Mouse (Mus musculus): ENCODE results near the gene Rif1. TPM values are rescaled to one million over a fixed set of nuclear protein-coding genes. Genes with fewer than 3 reads are reported as not detected.

The Rif1 gene
- polyA plus RNA-seq, 1 experiment from 2014 or later: 60.0 TPM

DNA sequence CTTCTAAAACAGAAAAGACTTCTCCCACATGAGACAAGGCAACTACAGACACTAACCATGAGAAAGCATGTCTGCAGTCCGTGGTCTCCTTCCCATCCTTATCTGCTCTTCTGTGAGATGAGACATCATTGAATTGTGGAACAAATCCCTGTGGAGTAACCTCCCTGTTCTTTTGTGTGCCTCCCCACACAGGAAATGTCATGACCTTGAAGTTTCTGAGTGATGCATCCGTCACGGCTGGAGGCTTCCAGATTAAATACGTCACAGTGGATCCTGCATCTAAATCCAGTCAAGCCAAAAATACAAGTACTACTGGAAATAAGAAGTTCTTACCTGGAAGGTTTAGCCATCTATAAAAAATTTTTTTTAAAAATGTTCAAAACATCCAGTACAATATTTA is 17.0 kb upstream of the Rif1 start:
- no peak overlapping the region for H3K9ac ChIP-seq (ENCODE audit: low read length)
- no peak overlapping the region for H3K4me3 ChIP-seq (ENCODE audit: low read depth, low read length)
- H3K4me2 ChIP-seq (ENCODE audit: low read depth, severe bottlenecking): no peak overlapping the region
- no peaks in the 10 kb centered on the region for H3K27me3 ChIP-seq (ENCODE audit: control insufficient read depth, insufficient read depth, low read length)
- WGBS: 72% methylated on average over 4 of the region's 4 CpGs
- H3K36me3 ChIP-seq (ENCODE audit: control insufficient read depth, insufficient read depth, low read length): no peaks in the 10 kb centered on the region
- ATAC-seq (ENCODE audit: insufficient number of reproducible peaks, low FRiP score, low TSS enrichment, low read depth) (no peak), DNase-seq (ENCODE audit: low spot score) (no peak)
- no peaks in the 10 kb centered on the region for H3K4me1 ChIP-seq (ENCODE audit: control insufficient read depth, insufficient read depth, low read length)
- H3K27ac ChIP-seq (replicated peaks; ENCODE audit: low read depth, low read length): no peak overlapping the region
- H3K9me3 ChIP-seq (ENCODE audit: control insufficient read depth, low read length): no peaks in the 10 kb centered on the region

DNA sequence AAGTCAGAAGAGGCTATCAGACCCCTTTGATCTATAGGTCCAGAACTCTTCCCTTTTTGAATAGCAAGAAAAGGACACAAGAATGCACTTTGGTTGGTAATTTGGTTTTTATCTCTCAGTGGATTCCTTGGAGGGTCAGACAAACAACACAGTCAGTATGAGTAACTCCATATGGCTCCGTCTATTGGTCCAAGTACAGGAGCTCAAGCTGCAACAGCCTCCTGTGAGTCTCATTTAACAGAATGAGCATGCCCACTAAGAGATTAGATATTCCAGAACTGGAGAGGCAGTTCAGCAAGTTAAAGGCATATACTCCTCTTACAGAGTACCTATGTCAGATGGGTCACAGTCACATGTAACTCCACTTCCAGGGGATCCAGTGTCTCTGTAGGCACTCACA is 15.5 kb upstream of the Rif1 start:
- Histone ChIP-seq H3K27me3 (ENCODE audit: control insufficient read depth, insufficient read depth, low read length) (no peaks in the 10 kb centered on the region), H3K9ac (ENCODE audit: low read length) (no peak overlapping the region), H3K4me2 (ENCODE audit: low read depth, severe bottlenecking) (no peak overlapping the region), H3K4me3 (ENCODE audit: low read depth, low read length) (no peak overlapping the region), H3K36me3 (ENCODE audit: control insufficient read depth, insufficient read depth, low read length) (no peaks in the 10 kb centered on the region), H3K27ac (replicated peaks; ENCODE audit: low read depth, low read length) (no peak overlapping the region), H3K4me1 (ENCODE audit: control insufficient read depth, insufficient read depth, low read length) (no peaks in the 10 kb centered on the region), H3K9me3 (ENCODE audit: control insufficient read depth, low read length) (no peaks in the 10 kb centered on the region)
- DNase-seq (ENCODE audit: low spot score) (no peak), ATAC-seq (ENCODE audit: insufficient number of reproducible peaks, low FRiP score, low TSS enrichment, low read depth) (no peak)
- 78% methylated on average over 1 of the region's 1 CpGs for WGBS

DNA sequence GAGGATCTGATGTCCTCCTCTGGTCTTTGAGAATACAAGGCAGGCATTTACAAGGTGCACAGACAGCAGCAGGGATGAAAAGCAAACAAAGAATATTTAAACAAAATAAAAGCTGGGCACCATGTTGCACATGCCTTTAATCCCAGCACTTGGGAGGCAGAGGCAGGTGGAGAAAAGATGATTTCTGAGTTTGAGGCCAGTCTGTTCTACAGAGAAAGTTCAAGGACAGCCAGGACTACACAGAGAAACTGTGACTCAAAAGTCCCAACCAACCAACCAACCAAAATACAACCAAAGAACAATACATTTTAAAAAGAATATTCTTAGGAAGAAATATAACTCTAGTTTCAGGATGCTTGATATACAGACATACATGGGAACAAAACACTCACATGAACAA is 15.0 kb upstream of the Rif1 start:
- no peak overlapping the region for H3K27ac ChIP-seq (replicated peaks; ENCODE audit: low read depth, low read length)
- DNase-seq (ENCODE audit: low spot score): no peak
- no peak overlapping the region for H3K4me2 ChIP-seq (ENCODE audit: low read depth, severe bottlenecking)
- no peaks in the 10 kb centered on the region for H3K27me3 ChIP-seq (ENCODE audit: control insufficient read depth, insufficient read depth, low read length)
- no peak for ATAC-seq (ENCODE audit: insufficient number of reproducible peaks, low FRiP score, low TSS enrichment, low read depth)
- no peak overlapping the region for H3K9ac ChIP-seq (ENCODE audit: low read length)
- H3K4me1 ChIP-seq (ENCODE audit: control insufficient read depth, insufficient read depth, low read length): no peaks in the 10 kb centered on the region
- H3K9me3 ChIP-seq (ENCODE audit: control insufficient read depth, low read length): no peaks in the 10 kb centered on the region
- no peak overlapping the region for H3K4me3 ChIP-seq (ENCODE audit: low read depth, low read length)
- H3K36me3 ChIP-seq (ENCODE audit: control insufficient read depth, insufficient read depth, low read length): no peaks in the 10 kb centered on the region

DNA sequence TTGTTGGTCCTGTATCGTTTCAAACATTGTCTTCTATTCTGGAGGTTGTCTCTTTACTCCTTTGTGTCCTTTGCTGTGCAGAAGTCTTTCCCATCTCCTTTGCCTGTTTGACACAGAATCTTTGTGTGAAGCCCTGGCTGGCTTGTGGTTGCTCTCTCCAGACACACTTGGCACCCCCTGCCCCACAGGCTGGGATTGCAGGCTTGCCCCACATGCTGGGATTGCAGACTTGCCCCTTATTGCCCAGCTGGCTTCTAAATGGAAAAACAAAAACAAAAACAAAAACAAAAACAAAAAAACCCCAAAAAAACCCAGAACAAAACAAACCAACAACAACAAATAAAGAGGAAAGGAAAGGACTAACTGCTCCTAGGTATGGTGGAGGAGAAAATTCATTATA is 4.0 kb upstream of the Rif1 start:
- no peak overlapping the region for H3K4me2 ChIP-seq (ENCODE audit: low read depth, severe bottlenecking)
- no peak overlapping the region for H3K27ac ChIP-seq (replicated peaks; ENCODE audit: low read depth, low read length)
- H3K4me3 ChIP-seq (ENCODE audit: low read depth, low read length): no peak overlapping the region
- H3K27me3 ChIP-seq (ENCODE audit: control insufficient read depth, insufficient read depth, low read length): no peaks in the 10 kb centered on the region
- WGBS: 91% methylated on average over 1 of the region's 1 CpGs
- H3K4me1 ChIP-seq (ENCODE audit: control insufficient read depth, insufficient read depth, low read length): 0 out of 2 replicates have a peak, but pooled peaks cover 3% of the 10 kb centered on the region
- no peaks in the 10 kb centered on the region for H3K36me3 ChIP-seq (ENCODE audit: control insufficient read depth, insufficient read depth, low read length)
- H3K9me3 ChIP-seq (ENCODE audit: control insufficient read depth, low read length): no peaks in the 10 kb centered on the region
- no peak for DNase-seq (ENCODE audit: low spot score)
- H3K9ac ChIP-seq (ENCODE audit: low read length): no peak overlapping the region
- no peak for ATAC-seq (ENCODE audit: insufficient number of reproducible peaks, low FRiP score, low TSS enrichment, low read depth)

DNA sequence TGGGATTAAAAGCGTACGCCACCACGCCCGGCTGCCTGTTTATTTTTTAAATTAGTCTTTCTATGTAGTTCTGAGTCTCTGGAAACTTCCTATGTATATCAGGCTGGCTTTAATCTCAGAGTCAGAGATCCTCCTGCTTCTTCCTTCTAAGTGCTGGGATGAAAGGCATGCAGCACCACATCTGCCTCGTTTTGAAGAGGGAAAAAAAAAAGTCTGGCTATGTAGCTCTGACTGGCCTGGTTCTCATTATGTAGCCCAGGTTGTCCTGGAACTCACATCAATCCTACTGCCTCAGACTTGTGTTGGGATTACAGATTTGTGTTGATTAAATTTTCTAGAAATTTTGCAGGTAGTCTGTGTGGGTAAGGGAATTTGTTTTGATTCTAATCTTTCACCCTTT is 1.8 kb upstream of the Rif1 start:
- H3K4me3 ChIP-seq (ENCODE audit: low read depth, low read length): no peak overlapping the region
- no peak overlapping the region for H3K27ac ChIP-seq (replicated peaks; ENCODE audit: low read depth, low read length)
- WGBS: 84% methylated on average over 5 of the region's 5 CpGs
- no peak overlapping the region for H3K4me2 ChIP-seq (ENCODE audit: low read depth, severe bottlenecking)
- 0 out of 2 replicates have a peak, but pooled peaks cover 3% of the 10 kb centered on the region for H3K4me1 ChIP-seq (ENCODE audit: control insufficient read depth, insufficient read depth, low read length)
- peaks cover 7% of the 10 kb centered on the region; the same call in 1 of the 2 replicates for H3K36me3 ChIP-seq (ENCODE audit: control insufficient read depth, insufficient read depth, low read length)
- H3K27me3 ChIP-seq (ENCODE audit: control insufficient read depth, insufficient read depth, low read length): no peaks in the 10 kb centered on the region
- H3K9me3 ChIP-seq (ENCODE audit: control insufficient read depth, low read length): no peaks in the 10 kb centered on the region
- ATAC-seq (ENCODE audit: insufficient number of reproducible peaks, low FRiP score, low TSS enrichment, low read depth) (no peak), DNase-seq (ENCODE audit: low spot score) (no peak)
- no peak overlapping the region for H3K9ac ChIP-seq (ENCODE audit: low read length)

DNA sequence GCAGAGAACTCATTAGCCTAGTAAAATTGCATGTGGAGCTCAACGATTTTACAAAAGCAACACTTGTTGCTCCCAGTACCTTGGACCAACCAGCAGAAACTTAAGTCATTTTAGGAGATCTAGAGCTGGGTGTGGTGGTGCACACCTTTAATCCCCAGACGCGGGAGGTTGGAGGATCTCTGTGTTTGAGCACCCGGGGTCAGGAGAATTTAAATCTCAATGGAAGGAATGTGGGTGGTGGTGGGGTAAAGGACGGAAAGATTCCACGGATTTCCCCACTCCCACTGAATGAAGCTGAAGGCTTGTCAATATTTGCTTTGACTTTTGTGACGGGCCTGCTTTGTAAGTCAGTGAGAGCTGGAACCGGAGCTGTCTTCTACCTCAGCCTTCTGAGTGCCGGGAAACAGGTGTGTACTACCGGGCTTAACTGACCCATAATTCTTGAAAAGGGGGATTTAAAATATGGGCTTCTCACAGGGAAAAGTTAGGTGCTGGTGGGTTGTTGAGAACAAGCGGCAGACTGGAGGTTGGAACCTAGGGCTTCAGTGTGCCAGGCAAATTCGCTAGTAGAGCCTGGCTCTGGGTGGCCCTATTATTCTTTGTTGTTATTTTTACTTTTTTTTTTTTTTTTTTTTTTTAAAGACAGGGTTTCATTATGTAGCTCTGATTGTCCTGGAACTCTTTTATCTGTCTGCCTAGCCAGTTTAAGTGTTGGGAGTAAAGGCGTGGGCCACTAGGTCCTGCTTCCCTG is 1.2 kb upstream of the Rif1 start:
- no peak for DNase-seq (ENCODE audit: low spot score)
- H3K4me2 ChIP-seq (ENCODE audit: low read depth, severe bottlenecking): peak overlapping the region; percentile 61; the same call in 1 of the 2 replicates
- peaks cover 10% of the 10 kb centered on the region; the same call in 1 of the 2 replicates for H3K36me3 ChIP-seq (ENCODE audit: control insufficient read depth, insufficient read depth, low read length)

DNA sequence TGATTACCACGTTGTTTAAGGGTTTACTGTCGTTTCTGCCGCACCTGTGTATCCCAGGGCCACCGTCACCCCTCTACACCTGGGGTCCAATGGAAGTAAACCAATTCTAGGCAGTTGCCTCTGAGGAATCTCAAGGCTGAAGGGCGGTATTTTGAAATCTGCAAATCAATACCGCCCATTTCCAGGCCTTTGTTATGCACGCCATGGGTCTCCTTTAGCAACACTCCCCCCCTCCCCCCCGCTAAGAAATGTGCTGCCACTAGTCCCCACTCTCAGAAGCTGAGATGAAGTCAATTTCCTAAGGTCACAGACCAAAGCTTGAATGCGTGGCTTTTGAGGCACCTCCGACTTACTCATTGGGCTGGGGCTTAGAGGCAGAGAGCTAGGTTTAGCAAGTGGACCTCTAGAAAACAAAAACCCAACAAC is 554 bp upstream of the Rif1 start:
- ATAC-seq (ENCODE audit: insufficient number of reproducible peaks, low FRiP score, low TSS enrichment, low read depth): peak; percentile 45
- 4% methylated on average over 10 of the region's 10 CpGs for WGBS
- H3K27ac ChIP-seq (replicated peaks; ENCODE audit: low read depth, low read length): peak overlapping the region; percentile 45; the same call in 1 of the 2 replicates

More for the DNA sequence above, 1.2 kb upstream of the Rif1 start:
- Histone ChIP-seq H3K4me1 (ENCODE audit: control insufficient read depth, insufficient read depth, low read length) (0 out of 2 replicates have a peak, but pooled peaks cover 3% of the 10 kb centered on the region), H3K27me3 (ENCODE audit: control insufficient read depth, insufficient read depth, low read length) (no peaks in the 10 kb centered on the region), H3K9ac (ENCODE audit: low read length) (peak overlapping the region; percentile 97; the same call in 1 of the 2 replicates), H3K4me3 (ENCODE audit: low read depth, low read length) (no peak overlapping the region), H3K9me3 (ENCODE audit: control insufficient read depth, low read length) (no peaks in the 10 kb centered on the region), H3K27ac (replicated peaks; ENCODE audit: low read depth, low read length) (no peak overlapping the region; the same call in 1 of the 2 replicates)
- 46% methylated on average over 13 of the region's 13 CpGs for WGBS
- ATAC-seq (ENCODE audit: insufficient number of reproducible peaks, low FRiP score, low TSS enrichment, low read depth): no peak

DNA sequence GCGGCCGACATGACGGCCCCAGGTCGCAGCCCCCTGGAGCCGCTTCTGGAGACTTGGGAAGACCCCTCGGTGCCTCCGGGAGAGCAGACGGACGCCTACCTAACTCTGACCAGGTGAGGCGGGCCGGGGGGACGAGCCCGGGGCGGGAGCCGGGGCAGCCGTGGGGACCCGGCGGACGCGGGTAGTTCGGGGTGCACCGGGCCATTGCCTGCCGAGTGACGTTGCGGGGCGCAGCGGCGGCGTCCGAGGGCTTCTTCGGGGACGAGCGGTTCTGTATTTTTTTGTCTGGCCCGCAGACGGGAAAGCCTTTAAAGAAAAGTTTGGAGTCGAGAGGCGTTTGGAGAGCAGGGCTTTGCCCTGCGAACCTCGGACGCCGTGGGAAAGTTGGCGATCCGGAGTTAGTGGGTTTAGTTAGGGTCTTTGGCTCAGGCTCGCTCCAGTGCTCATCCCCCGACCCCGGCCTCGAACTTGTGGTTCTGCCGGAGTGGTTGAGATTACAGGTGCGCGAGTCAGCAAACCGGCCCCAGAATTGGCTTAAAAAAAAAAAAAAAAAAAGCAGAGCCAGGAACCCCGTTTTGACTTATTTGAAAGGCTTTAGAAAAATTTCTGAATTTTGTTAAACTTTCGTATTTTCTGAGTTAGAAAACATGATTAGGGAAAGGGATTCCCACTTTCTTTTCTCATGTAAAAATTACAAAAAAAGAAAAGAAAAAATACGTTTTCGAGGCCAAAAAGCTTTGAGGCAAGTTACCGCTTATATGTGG is 691 bp downstream of the Rif1 start:
- peak overlapping the region; percentile 86 for H3K4me3 ChIP-seq (ENCODE audit: low read depth, low read length)
- 1% methylated on average over 56 of the region's 56 CpGs for WGBS
- no peak for DNase-seq (ENCODE audit: low spot score)

More for the DNA sequence above, 554 bp upstream of the Rif1 start:
- no peak for DNase-seq (ENCODE audit: low spot score)
- H3K36me3 ChIP-seq (ENCODE audit: control insufficient read depth, insufficient read depth, low read length): peaks cover 10% of the 10 kb centered on the region; the same call in 1 of the 2 replicates
- H3K27me3 ChIP-seq (ENCODE audit: control insufficient read depth, insufficient read depth, low read length): no peaks in the 10 kb centered on the region
- peak overlapping the region; percentile 97 for H3K9ac ChIP-seq (ENCODE audit: low read length)
- H3K4me1 ChIP-seq (ENCODE audit: control insufficient read depth, insufficient read depth, low read length): 0 out of 2 replicates have a peak, but pooled peaks cover 3% of the 10 kb centered on the region
- H3K9me3 ChIP-seq (ENCODE audit: control insufficient read depth, low read length): no peaks in the 10 kb centered on the region
- peak overlapping the region; percentile 61 for H3K4me2 ChIP-seq (ENCODE audit: low read depth, severe bottlenecking)
- H3K4me3 ChIP-seq (ENCODE audit: low read depth, low read length): peak overlapping the region; percentile 86

More for the DNA sequence above, 691 bp downstream of the Rif1 start:
- Histone ChIP-seq H3K27ac (replicated peaks; ENCODE audit: low read depth, low read length) (peak overlapping the region; percentile 91), H3K4me2 (ENCODE audit: low read depth, severe bottlenecking) (peak overlapping the region; percentile 61), H3K4me1 (ENCODE audit: control insufficient read depth, insufficient read depth, low read length) (0 out of 2 replicates have a peak, but pooled peaks cover 3% of the 10 kb centered on the region), H3K27me3 (ENCODE audit: control insufficient read depth, insufficient read depth, low read length) (no peaks in the 10 kb centered on the region), H3K9me3 (ENCODE audit: control insufficient read depth, low read length) (no peaks in the 10 kb centered on the region), H3K9ac (ENCODE audit: low read length) (peak overlapping the region; percentile 97), H3K36me3 (ENCODE audit: control insufficient read depth, insufficient read depth, low read length) (peaks cover 10% of the 10 kb centered on the region; the same call in 1 of the 2 replicates)
- no peak; the same call in 1 of the 2 replicates for ATAC-seq (ENCODE audit: insufficient number of reproducible peaks, low FRiP score, low TSS enrichment, low read depth)
